Mouse (Mus musculus) CH12.LX (cell line): Measurements from ENCODE around the gene AI597479.

Experiments used
- CHD1 ChIP-seq: IDR thresholded peaks from 2 replicates; pipeline ENCODE4 v1.6.1; 2012; ENCODE audit warnings: low read depth, low read length, improper control_type of control experiment, inconsistent platforms
- CHD2 ChIP-seq: IDR thresholded peaks from 2 replicates; pipeline ENCODE4 v1.6.1; 2011; ENCODE audit warnings: low read length, improper control_type of control experiment
- CTCF ChIP-seq, 2 experiments: IDR thresholded peaks in 1 of 2; conservative IDR thresholded peaks in 1 of 2; 2 replicates each; pipeline ENCODE4 v1.5.1; 2011 to 2012; ENCODE audit warnings: low read depth in 2 of 2, low read length in 2 of 2, improper control_type of control experiment in 1 of 2, inconsistent platforms in 1 of 2, mild to moderate bottlenecking in 1 of 2, moderate library complexity in 1 of 2
- HCFC1 ChIP-seq: IDR thresholded peaks from 2 replicates; pipeline ENCODE4 v1.6.1; 2012; ENCODE audit warnings: low read depth, mild to moderate bottlenecking, inconsistent platforms, low read length, improper control_type of control experiment
- IRF4 ChIP-seq: IDR thresholded peaks from 2 replicates; pipeline ENCODE4 v1.6.1; 2014; ENCODE audit warnings: low read depth, mild to moderate bottlenecking, inconsistent platforms, low read length, improper control_type of control experiment
- MEF2A ChIP-seq: IDR thresholded peaks from 2 replicates; pipeline ENCODE4 v1.6.1; 2014; ENCODE audit warnings: low read depth, mild to moderate bottlenecking, inconsistent platforms, low read length, improper control_type of control experiment, borderline replicate concordance
- MYC ChIP-seq: IDR thresholded peaks from 2 replicates; pipeline ENCODE4 v1.6.1; 2011; ENCODE audit warnings: low read depth, mild to moderate bottlenecking, improper control_type of control experiment, low read length
- POLR2A ChIP-seq: IDR thresholded peaks from 2 replicates; pipeline ENCODE4 v1.6.1; 2011; ENCODE audit warnings: low read depth, mild to moderate bottlenecking, improper control_type of control experiment, low read length
- TCF12 ChIP-seq: IDR thresholded peaks from 2 replicates; pipeline ENCODE4 v1.6.1; 2014; ENCODE audit warnings: low read depth, mild to moderate bottlenecking, inconsistent platforms, low read length, improper control_type of control experiment
- UBTF ChIP-seq: IDR thresholded peaks from 2 replicates; pipeline ENCODE4 v1.6.1; 2012; ENCODE audit warnings: low read depth, mild to moderate bottlenecking, inconsistent platforms, low read length, improper control_type of control experiment, moderate library complexity
- ZC3H11A ChIP-seq: IDR thresholded peaks from 2 replicates; pipeline ENCODE4 v1.6.1; 2012; ENCODE audit warnings: low read depth, mild to moderate bottlenecking, inconsistent platforms, low read length, improper control_type of control experiment

DNA sequence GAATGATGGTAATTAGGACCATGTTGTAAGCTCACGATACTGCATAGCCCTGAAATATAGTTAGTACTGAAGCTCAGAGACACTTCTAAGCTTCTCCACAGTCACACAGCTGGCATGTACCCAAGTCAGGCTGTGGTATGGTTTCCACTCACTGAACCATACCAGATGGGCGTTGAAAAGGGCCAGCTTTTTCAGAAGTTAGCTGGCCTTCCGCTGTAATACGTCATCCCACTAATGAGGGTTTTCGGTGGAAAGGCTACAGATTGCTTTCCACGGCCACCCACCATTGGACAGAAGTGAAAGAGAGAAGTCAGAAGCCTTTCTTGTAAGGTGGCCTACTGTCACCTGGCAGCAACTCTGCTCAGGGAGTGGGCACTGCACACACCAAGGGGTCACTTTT, 44.3 kb downstream of the AI597479 start:
- TF ChIP-seq CTCF (conservative IDR thresholded peaks at IDR 0.05 in 1 of 2, IDR thresholded peaks at IDR 0.05 in 1 of 2; ENCODE audit: low read depth in 2 of 2, low read length in 2 of 2) (no peak), CHD2 (no peak), TCF12 (peak; percentile 49; the same call in 1 of the 2 replicates), MYC (no peak), UBTF (no peak), CHD1 (no peak; the same call in 1 of the 2 replicates), HCFC1 (0 out of 2 replicates have a peak, but pooled peaks have one; percentile 6), ZC3H11A (no peak), MEF2A (no peak), POLR2A (no peak), IRF4 (0 out of 2 replicates have a peak, but pooled peaks have one; percentile 11)
